Mouse (Mus musculus): ENCODE results near the gene Sgk2. TPM values are rescaled to one million over a fixed set of nuclear protein-coding genes. Genes with fewer than 3 reads are reported as not detected.

Gene Sgk2
- total and polyA plus RNA-seq, 3 experiments: not detected

DNA sequence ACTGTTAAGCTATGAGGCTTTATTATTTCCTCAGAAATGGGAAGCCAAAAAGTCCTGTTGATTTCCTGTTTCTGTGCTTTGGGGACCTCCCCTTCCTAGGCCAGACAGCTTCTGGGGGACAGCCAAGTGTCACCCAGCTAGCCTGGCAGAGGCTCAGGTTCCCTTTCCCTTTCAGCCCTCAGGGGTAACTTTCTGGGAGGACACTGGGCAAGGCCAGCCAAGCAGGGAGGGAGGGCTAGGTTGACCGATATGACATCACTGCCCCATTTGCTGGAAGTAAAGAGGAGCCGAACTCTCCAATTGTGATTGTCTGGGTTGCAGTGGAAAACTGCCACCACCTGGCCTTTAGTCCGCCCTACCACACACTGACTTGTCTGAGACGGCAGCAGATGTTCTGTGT is 11.1 kb upstream of the Sgk2 start:
- TF ChIP-seq CTCF (IDR thresholded peaks at IDR 0.05) (no peak), POLR2A (IDR thresholded peaks at IDR 0.05; ENCODE audit: insufficient read depth, low read depth, low read length) (no peak), EP300 (IDR thresholded peaks at IDR 0.05; ENCODE audit: insufficient read depth, low read depth, low read length) (no peak)

DNA sequence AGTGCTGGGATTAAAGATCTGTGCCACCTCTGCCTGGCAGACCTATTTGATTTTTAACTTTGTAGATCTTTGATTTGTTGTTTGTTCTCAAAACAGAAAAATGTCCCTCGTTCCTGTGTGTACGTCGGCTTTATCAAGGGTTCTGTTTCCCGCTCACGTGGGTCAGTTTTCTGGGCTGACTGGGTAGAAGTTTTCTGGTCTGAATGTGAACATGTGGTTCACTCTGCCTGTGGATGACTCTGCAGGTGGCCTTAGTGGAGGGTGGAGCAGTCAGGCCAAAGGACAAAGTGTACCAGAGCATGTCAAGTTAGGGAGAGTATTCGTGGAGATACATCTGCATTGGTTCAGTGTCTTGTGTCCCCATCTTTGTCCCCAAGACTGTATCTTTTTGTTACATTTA is 2.7 kb upstream of the Sgk2 start:
- Histone ChIP-seq H3K27ac (no peak overlapping the region), H3K4me3 (no peak overlapping the region), H3K9ac (ENCODE audit: low read depth, low read length) (no peak overlapping the region), H3K79me2 (replicated peaks; ENCODE audit: control insufficient read depth, insufficient read depth, low read length) (no peaks in the 10 kb centered on the region), H3K36me3 (ENCODE audit: control insufficient read depth, insufficient read depth, low read length) (no peaks in the 10 kb centered on the region), H3K4me1 (ENCODE audit: control insufficient read depth, insufficient read depth, low read length) (no peaks in the 10 kb centered on the region), H3K27me3 (ENCODE audit: control insufficient read depth, insufficient read depth, low read length) (no peaks in the 10 kb centered on the region)
- TF ChIP-seq EP300 (IDR thresholded peaks at IDR 0.05; ENCODE audit: insufficient read depth, low read depth, low read length) (no peak), POLR2A (IDR thresholded peaks at IDR 0.05; ENCODE audit: insufficient read depth, low read depth, low read length) (no peak), CTCF (IDR thresholded peaks at IDR 0.05) (no peak)
- intact Hi-C loops (cut with DNase I): no loop called here
- DNase-seq: no peak
- 77% methylated on average over 6 of the region's 6 CpGs for WGBS

More for the DNA sequence above, 11.1 kb upstream of the Sgk2 start:
- Histone ChIP-seq H3K4me1 (ENCODE audit: control insufficient read depth, insufficient read depth, low read length) (peaks cover 9% of the 10 kb centered on the region), H3K79me2 (replicated peaks; ENCODE audit: control insufficient read depth, insufficient read depth, low read length) (no peaks in the 10 kb centered on the region), H3K9ac (ENCODE audit: low read depth, low read length) (no peak overlapping the region), H3K4me3 (no peak overlapping the region), H3K27me3 (ENCODE audit: control insufficient read depth, insufficient read depth, low read length) (no peaks in the 10 kb centered on the region), H3K27ac (no peak overlapping the region; the same call in 1 of the 2 replicates), H3K36me3 (ENCODE audit: control insufficient read depth, insufficient read depth, low read length) (no peaks in the 10 kb centered on the region)
- peak; percentile 58 to 70 for DNase-seq
- intact Hi-C loops (cut with DNase I): no loop called here
- WGBS: 20% methylated on average over 4 of the region's 4 CpGs

DNA sequence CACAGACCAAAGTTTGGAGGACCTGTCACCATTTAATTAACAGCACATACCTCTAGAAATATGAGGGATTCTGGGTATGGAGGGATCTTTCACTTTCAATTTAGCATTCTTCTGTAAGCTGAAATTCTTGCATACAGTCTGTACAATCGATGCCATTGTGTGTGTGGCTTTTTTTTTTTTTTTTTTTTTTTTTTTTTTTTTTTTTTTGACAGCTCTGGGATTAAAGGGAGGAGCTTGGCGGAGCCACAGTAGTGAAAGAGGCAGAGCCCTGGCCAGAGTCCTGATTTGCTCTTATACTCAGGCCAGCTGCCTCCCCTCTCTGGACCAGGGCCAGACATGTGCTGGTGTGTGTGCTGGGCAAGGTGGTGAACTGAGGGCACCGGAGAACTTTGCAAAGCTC is 1.2 kb upstream of the Sgk2 start:
- Histone ChIP-seq H3K27me3 (ENCODE audit: control insufficient read depth, insufficient read depth, low read length) (no peaks in the 10 kb centered on the region), H3K4me1 (ENCODE audit: control insufficient read depth, insufficient read depth, low read length) (no peaks in the 10 kb centered on the region), H3K79me2 (replicated peaks; ENCODE audit: control insufficient read depth, insufficient read depth, low read length) (no peaks in the 10 kb centered on the region), H3K4me3 (no peak overlapping the region), H3K36me3 (ENCODE audit: control insufficient read depth, insufficient read depth, low read length) (no peaks in the 10 kb centered on the region), H3K9ac (ENCODE audit: low read depth, low read length) (no peak overlapping the region), H3K27ac (no peak overlapping the region)
- DNase-seq: peak; percentile 46 to 58
- no peak for TF ChIP-seq CTCF (IDR thresholded peaks at IDR 0.05)
- TF ChIP-seq EP300 (IDR thresholded peaks at IDR 0.05; ENCODE audit: insufficient read depth, low read depth, low read length): no peak
- no peak for TF ChIP-seq POLR2A (IDR thresholded peaks at IDR 0.05; ENCODE audit: insufficient read depth, low read depth, low read length)
- intact Hi-C loops (cut with DNase I): no loop called here
- WGBS: 19% methylated on average over 3 of the region's 3 CpGs

DNA sequence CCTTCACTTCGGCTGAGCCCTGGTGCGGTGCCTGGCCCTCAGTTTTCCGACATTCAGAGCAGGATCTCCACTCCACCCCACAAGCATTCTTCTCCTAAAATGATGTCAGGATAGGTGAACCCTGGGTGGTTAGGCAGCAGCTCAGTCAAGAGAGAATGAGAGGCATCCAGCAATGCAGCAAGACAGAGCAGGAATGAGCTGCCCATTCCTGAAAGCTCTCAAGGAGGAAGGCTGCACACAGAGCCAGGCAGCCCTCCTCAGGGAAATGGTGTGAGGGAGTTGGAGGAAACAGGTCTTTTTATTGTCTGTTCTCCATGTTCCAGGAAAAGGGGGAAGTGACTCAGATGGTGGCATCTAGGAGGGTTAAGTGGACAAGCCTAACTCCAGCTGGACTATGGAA is 366 bp upstream of the Sgk2 start:
- H3K79me2 ChIP-seq (replicated peaks; ENCODE audit: control insufficient read depth, insufficient read depth, low read length): no peaks in the 10 kb centered on the region
- H3K36me3 ChIP-seq (ENCODE audit: control insufficient read depth, insufficient read depth, low read length): no peaks in the 10 kb centered on the region
- DNase-seq: no peak
- no peak overlapping the region for H3K4me3 ChIP-seq
- TF ChIP-seq POLR2A (IDR thresholded peaks at IDR 0.05; ENCODE audit: insufficient read depth, low read depth, low read length) (no peak), CTCF (IDR thresholded peaks at IDR 0.05) (no peak), EP300 (IDR thresholded peaks at IDR 0.05; ENCODE audit: insufficient read depth, low read depth, low read length) (no peak)
- no peak overlapping the region for H3K9ac ChIP-seq (ENCODE audit: low read depth, low read length)
- no peaks in the 10 kb centered on the region for H3K4me1 ChIP-seq (ENCODE audit: control insufficient read depth, insufficient read depth, low read length)
- intact Hi-C loops (cut with DNase I): no loop called here
- H3K27me3 ChIP-seq (ENCODE audit: control insufficient read depth, insufficient read depth, low read length): no peaks in the 10 kb centered on the region
- WGBS: 60% methylated on average over 3 of the region's 3 CpGs
- no peak overlapping the region for H3K27ac ChIP-seq

DNA sequence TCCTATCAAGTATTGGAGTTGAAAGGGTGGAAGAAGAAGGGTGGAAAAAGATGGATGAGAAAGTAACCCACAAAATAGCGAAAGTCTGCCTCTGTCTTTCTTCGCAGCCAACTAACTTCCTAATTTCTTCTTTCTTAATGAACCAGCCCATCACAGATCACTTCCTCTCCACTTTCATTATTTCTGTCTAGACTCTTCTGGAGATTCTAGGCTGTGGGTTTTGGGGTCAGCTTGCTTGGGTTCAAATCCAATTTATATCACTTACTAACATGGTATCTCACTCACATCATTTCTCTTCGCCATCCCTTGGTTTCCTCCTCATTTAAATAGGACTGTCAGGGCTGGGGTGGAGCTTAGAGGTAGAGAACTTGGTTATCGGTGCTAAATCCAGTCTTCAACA is 1.1 kb downstream of the Sgk2 start:
- H3K4me1 ChIP-seq (ENCODE audit: control insufficient read depth, insufficient read depth, low read length): no peaks in the 10 kb centered on the region
- 80% methylated on average over 4 of the region's 4 CpGs for WGBS
- H3K27ac ChIP-seq: no peak overlapping the region
- no peak for TF ChIP-seq POLR2A (IDR thresholded peaks at IDR 0.05; ENCODE audit: insufficient read depth, low read depth, low read length)
- intact Hi-C loops (cut with DNase I): no loop called here
- H3K79me2 ChIP-seq (replicated peaks; ENCODE audit: control insufficient read depth, insufficient read depth, low read length): no peaks in the 10 kb centered on the region
- no peak overlapping the region for H3K4me3 ChIP-seq
- H3K27me3 ChIP-seq (ENCODE audit: control insufficient read depth, insufficient read depth, low read length): no peaks in the 10 kb centered on the region
- DNase-seq: no peak
- no peaks in the 10 kb centered on the region for H3K36me3 ChIP-seq (ENCODE audit: control insufficient read depth, insufficient read depth, low read length)
- H3K9ac ChIP-seq (ENCODE audit: low read depth, low read length): no peak overlapping the region

DNA sequence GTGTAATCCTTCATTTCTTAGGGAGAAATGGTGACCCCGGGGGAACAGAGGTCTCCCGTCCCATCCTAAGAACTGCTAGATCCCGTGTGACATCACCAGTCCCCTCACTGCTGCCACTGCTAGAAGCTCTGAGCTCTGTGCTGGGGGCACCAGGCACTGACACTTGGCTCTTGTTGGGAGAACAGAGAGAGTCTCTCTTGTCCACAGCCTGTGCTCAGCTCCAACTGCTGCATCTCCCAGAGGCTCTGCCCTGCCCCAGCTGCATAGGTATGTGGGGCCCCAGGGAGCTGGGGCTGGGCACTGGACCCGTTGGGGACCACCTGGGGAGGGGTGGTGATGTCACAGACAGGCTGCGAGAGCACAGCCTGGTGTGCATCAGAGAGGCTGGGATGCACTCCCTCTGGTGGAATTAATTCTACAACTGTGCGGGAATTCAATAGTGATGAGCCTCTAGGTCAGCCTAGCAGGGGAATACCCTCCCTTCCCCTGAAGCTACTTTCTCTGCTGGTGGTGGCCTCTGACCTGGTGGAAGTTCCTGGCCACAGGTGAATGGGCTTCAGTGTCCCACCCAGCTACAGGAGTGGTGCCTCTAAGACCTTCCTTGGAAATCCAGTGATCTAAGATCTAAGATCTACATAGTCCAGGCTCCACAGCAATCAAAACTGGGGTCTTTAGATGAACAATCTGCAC is 4.4 kb downstream of the Sgk2 start:
- no peaks in the 10 kb centered on the region for H3K36me3 ChIP-seq (ENCODE audit: control insufficient read depth, insufficient read depth, low read length)
- no peak overlapping the region for H3K4me3 ChIP-seq
- H3K79me2 ChIP-seq (replicated peaks; ENCODE audit: control insufficient read depth, insufficient read depth, low read length): no peaks in the 10 kb centered on the region
- H3K9ac ChIP-seq (ENCODE audit: low read depth, low read length): no peak overlapping the region
- no peak overlapping the region for H3K27ac ChIP-seq
- no peak for TF ChIP-seq EP300 (IDR thresholded peaks at IDR 0.05; ENCODE audit: insufficient read depth, low read depth, low read length)
- no peak for TF ChIP-seq CTCF (IDR thresholded peaks at IDR 0.05)
- TF ChIP-seq POLR2A (IDR thresholded peaks at IDR 0.05; ENCODE audit: insufficient read depth, low read depth, low read length): no peak
- no peaks in the 10 kb centered on the region for H3K27me3 ChIP-seq (ENCODE audit: control insufficient read depth, insufficient read depth, low read length)
- H3K4me1 ChIP-seq (ENCODE audit: control insufficient read depth, insufficient read depth, low read length): no peaks in the 10 kb centered on the region
- intact Hi-C loops (cut with DNase I): no loop called here
- no peak for DNase-seq
- WGBS: 34% methylated on average over 6 of the region's 6 CpGs

Data from heart, adult 2 months (tissue).